Mouse (Mus musculus) ES-E14 (cell line): ENCODE data around the gene Inpp5d. TPM values are rescaled to one million over a fixed set of nuclear protein-coding genes. Genes with fewer than 3 reads are reported as not detected.

Experiments
- DNase-seq: peaks from one replicate; pipeline ENCODE4 v3.0.0-alpha.2; 2013; ENCODE audit warnings: low read depth, low spot score
- H3K27ac ChIP-seq: 2 replicates; pipeline ENCODE4 v1.5.1; 2012; ENCODE audit warnings: low read depth, mild to moderate bottlenecking, low read length, moderate library complexity, mixed read lengths; ENCODE audit not compliant: poor library complexity, insufficient read depth, severe bottlenecking
- H3K36me3 ChIP-seq: 2 replicates; pipeline ENCODE4 v1.6.1; 2012; ENCODE audit warnings: mild to moderate bottlenecking, low read length, moderate library complexity, mixed read lengths; ENCODE audit not compliant: control insufficient read depth, poor library complexity, insufficient read depth, severe bottlenecking
- H3K4me1 ChIP-seq, 2 experiments: fragments of 150-350 bp in 1 of 2; sonication (generic) in 1 of 2; 2 replicates each; pipeline ENCODE4 v1.6.1; 2012; ENCODE audit warnings: low read length in 2 of 2, mild to moderate bottlenecking in 1 of 2, mixed read lengths in 1 of 2; ENCODE audit not compliant: control insufficient read depth in 2 of 2, insufficient read depth in 2 of 2, poor library complexity in 1 of 2
- H3K4me3 ChIP-seq, 2 experiments: fragments of 150-350 bp in 1 of 2; sonication (generic) in 1 of 2; 2 replicates each; pipeline ENCODE4 v1.5.1; 2012; ENCODE audit warnings: low read length in 2 of 2, low read depth in 1 of 2, mild to moderate bottlenecking in 1 of 2, mixed read lengths in 1 of 2; ENCODE audit not compliant: insufficient read depth in 1 of 2, poor library complexity in 1 of 2, severe bottlenecking in 1 of 2
- H3K9ac ChIP-seq: 2 replicates; pipeline ENCODE4 v1.6.1; 2012; ENCODE audit warnings: low read depth, mild to moderate bottlenecking, low read length, mixed read lengths; ENCODE audit not compliant: poor library complexity, insufficient read depth, severe bottlenecking
- H3K9me3 ChIP-seq: fragments of 150-350 bp; sonication (generic); 2 replicates; pipeline ENCODE4 v1.6.1; 2012; ENCODE audit warnings: low read depth, mild to moderate bottlenecking, low read length; ENCODE audit not compliant: control insufficient read depth, insufficient read depth
- CHD2 ChIP-seq: IDR thresholded peaks from 2 replicates; pipeline ENCODE4 v1.6.1; 2014; ENCODE audit warnings: mild to moderate bottlenecking, low read depth, low read length, inconsistent platforms
- HCFC1 ChIP-seq: IDR thresholded peaks from 2 replicates; pipeline ENCODE4 v1.6.1; 2012; ENCODE audit warnings: low read length, inconsistent platforms, borderline replicate concordance; ENCODE audit not compliant: insufficient read depth
- MAFK ChIP-seq: IDR thresholded peaks from 2 replicates; pipeline ENCODE4 v1.6.1; 2014; ENCODE audit warnings: mild to moderate bottlenecking, low read depth, low read length, inconsistent platforms; ENCODE audit not compliant: insufficient read depth
- ZC3H11A ChIP-seq: IDR thresholded peaks from 2 replicates; pipeline ENCODE4 v1.6.1; 2012; ENCODE audit warnings: low read depth, mild to moderate bottlenecking, inconsistent platforms, low read length, borderline replicate concordance
- ZNF384 ChIP-seq: IDR thresholded peaks from 2 replicates; pipeline ENCODE4 v1.6.1; 2012; ENCODE audit warnings: low read depth, low read length, inconsistent platforms
- in situ Hi-C, 2 experiments: fragments of 600-800 bp; cut with MboI; formaldehyde crosslinking; loops; one replicate each; pipeline ENCODE4 v1.15.1; 2025; ENCODE audit warnings: low sequenced_read_pairs in 2 of 2, inconsistent platforms in 1 of 2; ENCODE audit not compliant: unreplicated experiment in 2 of 2
- total RNA-seq: library from RNA; depleted of rRNA; stranded (reverse); fragments of 300-350 nt; gene quantifications from 2 replicates; pipeline ENCODE4 v1.2.3, GENCODE M21; 2012

The Inpp5d gene
- total RNA-seq, 1 experiment = 39.5 TPM

DNA sequence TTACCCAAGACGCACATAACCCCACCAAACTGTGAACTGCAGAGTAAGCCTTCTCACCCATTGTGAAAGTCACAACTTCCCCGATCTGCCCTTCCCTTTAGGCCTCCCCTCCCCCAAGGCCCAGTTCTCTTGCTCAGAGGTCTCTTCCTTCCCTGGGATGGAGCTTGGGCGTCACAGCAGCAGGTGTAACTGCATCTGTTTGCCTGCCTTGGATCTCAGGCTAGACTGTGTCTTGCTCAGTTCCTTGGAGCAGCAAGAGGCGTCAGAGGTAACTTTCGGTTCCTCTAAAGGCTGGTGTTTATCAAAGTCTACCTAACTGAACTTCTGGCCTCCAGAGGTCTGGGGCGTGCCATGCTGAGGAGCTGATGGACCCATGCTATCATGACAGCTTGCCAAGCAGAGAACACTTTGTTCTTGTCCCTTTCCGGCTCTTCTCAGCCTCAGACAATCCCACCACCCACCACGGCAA is 30.5 kb downstream of the Inpp5d start:
- in situ Hi-C loops = no loop called here

GRCm38 (mm10) chr1:87651436-87651835 is 31.3 kb downstream of the Inpp5d start:
- Histone ChIP-seq H3K4me3 (no peak overlapping the region), H3K36me3 (no peaks in the 10 kb centered on the region), H3K4me1 (peaks cover 1 to 10% of the 10 kb centered on the region in 2 experiments; a peak in 2 of 4 replicates), H3K27ac (no peak overlapping the region), H3K9ac (no peak overlapping the region), H3K9me3 (no peaks in the 10 kb centered on the region)
- no peak for TF ChIP-seq MAFK
- in situ Hi-C loops = no loop called here
- no peak for DNase-seq

More for the DNA sequence above, 30.5 kb downstream of the Inpp5d start:
- Histone ChIP-seq H3K4me3 (no peak overlapping the region), H3K9me3 (no peaks in the 10 kb centered on the region), H3K27ac (no peak overlapping the region), H3K36me3 (no peaks in the 10 kb centered on the region), H3K4me1 (peaks cover 1 to 10% of the 10 kb centered on the region in 2 experiments; a peak in 2 of 4 replicates), H3K9ac (no peak overlapping the region)
- TF ChIP-seq ZNF384 (no peak), CHD2 (no peak), ZC3H11A (no peak), HCFC1 (no peak), MAFK (no peak)
- DNase-seq = no peak

GRCm38 (mm10) chr1:87655101-87655500 is 35.0 kb downstream of the Inpp5d start:
- Histone ChIP-seq H3K4me3 (no peak overlapping the region), H3K27ac (no peak overlapping the region), H3K9me3 (no peaks in the 10 kb centered on the region), H3K36me3 (no peaks in the 10 kb centered on the region), H3K9ac (no peak overlapping the region), H3K4me1 (peaks cover 2 to 20% of the 10 kb centered on the region in 2 experiments; a peak in 3 of 4 replicates)
- no peak for DNase-seq
- in situ Hi-C loops = no loop called here
- TF ChIP-seq CHD2 (no peak), MAFK (no peak), ZC3H11A (no peak), HCFC1 (no peak), ZNF384 (no peak)

- no peak overlapping the region for H3K27ac ChIP-seq
- no peak for DNase-seq
- in situ Hi-C loops = no loop called here
- peaks cover 2 to 32% of the 10 kb centered on the region in 2 experiments; a peak in 3 of 4 replicates for H3K4me1 ChIP-seq
- TF ChIP-seq MAFK = no peak
- TF ChIP-seq HCFC1 = no peak
- TF ChIP-seq CHD2 = no peak
- TF ChIP-seq ZNF384 = no peak
- no peak for TF ChIP-seq ZC3H11A
- H3K9me3 ChIP-seq = no peaks in the 10 kb centered on the region
- H3K4me3 ChIP-seq = no peak overlapping the region
- peak overlapping the region; percentile 43; the same call in 1 of the 2 replicates for H3K9ac ChIP-seq
- H3K36me3 ChIP-seq = no peaks in the 10 kb centered on the region
Measured at GRCm38 (mm10) chr1:87658063-87658462, 38.0 kb downstream of the Inpp5d start.

GRCm38 (mm10) chr1:87658485-87658884 is 38.4 kb downstream of the Inpp5d start:
- no peak overlapping the region for H3K9ac ChIP-seq
- H3K9me3 ChIP-seq = no peaks in the 10 kb centered on the region
- H3K36me3 ChIP-seq = no peaks in the 10 kb centered on the region
- no peak for DNase-seq
- H3K4me1 ChIP-seq = peaks cover 2 to 32% of the 10 kb centered on the region in 2 experiments; a peak in 3 of 4 replicates
- TF ChIP-seq ZC3H11A (no peak), CHD2 (no peak), ZNF384 (no peak), HCFC1 (no peak), MAFK (no peak)
- in situ Hi-C loops = no loop called here
- no peak overlapping the region for H3K4me3 ChIP-seq
- H3K27ac ChIP-seq = no peak overlapping the region
